Mouse (Mus musculus) liver, postnatal 0 days (tissue): ENCODE measurements around the gene Dlk1. TPM values are rescaled to one million over a fixed set of nuclear protein-coding genes. Genes with fewer than 3 reads are reported as not detected.

Source experiments
- ATAC-seq: fragments of 200-750 bp; cut with Nextera tagmentation; 2 replicates; pipeline ENCODE4 v1.8.0; 2017; ENCODE audit warnings: mild to moderate bottlenecking, moderate library complexity
- DNase-seq: peaks from one replicate; pipeline ENCODE4 v3.0.0-alpha.2; 2016
- H3K27ac ChIP-seq: fragments of 300-500 bp; sonication (generic); 2 replicates; pipeline ENCODE4 v1.5.1; 2014; ENCODE audit warnings: antibody characterized with exemption, moderate library complexity, mild to moderate bottlenecking, low read depth
- H3K27me3 ChIP-seq: fragments of 300-500 bp; sonication (generic); 2 replicates; pipeline ENCODE4 v1.6.1; 2014; ENCODE audit warnings: low read length, control low read depth, mixed read lengths; ENCODE audit not compliant: insufficient read depth
- H3K36me3 ChIP-seq: fragments of 300-500 bp; sonication (generic); replicated peaks from 2 replicates; pipeline ENCODE4 v1.6.1; 2014; ENCODE audit warnings: mild to moderate bottlenecking, control low read depth, low read length, moderate library complexity, mixed read lengths; ENCODE audit not compliant: insufficient read depth
- H3K4me1 ChIP-seq: fragments of 300-500 bp; sonication (generic); 2 replicates; pipeline ENCODE4 v1.6.1; 2014; ENCODE audit warnings: antibody characterized with exemption, mild to moderate bottlenecking, control low read depth; ENCODE audit not compliant: insufficient read depth
- H3K4me2 ChIP-seq: fragments of 300-500 bp; sonication (generic); 2 replicates; pipeline ENCODE4 v1.6.1; 2014; ENCODE audit warnings: low read depth, mild to moderate bottlenecking, low read length, moderate library complexity, mixed read lengths
- H3K4me3 ChIP-seq: fragments of 300-500 bp; sonication (generic); 2 replicates; pipeline ENCODE4 v1.5.1; 2014; ENCODE audit warnings: low read depth, low read length
- H3K9ac ChIP-seq: fragments of 300-500 bp; sonication (generic); replicated peaks from 2 replicates; pipeline ENCODE4 v1.6.1; 2014; ENCODE audit warnings: mild to moderate bottlenecking, moderate library complexity
- H3K9me3 ChIP-seq: fragments of 300-500 bp; sonication (generic); 2 replicates; pipeline ENCODE4 v1.6.1; 2016; ENCODE audit warnings: mild to moderate bottlenecking, control low read depth, low read length, mixed read lengths
- CTCF ChIP-seq: sonication (generic); IDR thresholded peaks from 2 replicates; pipeline ENCODE4 v1.5.1; 2016; ENCODE audit warnings: antibody characterized with exemption, low read depth
- EP300 ChIP-seq: IDR thresholded peaks from 2 replicates; pipeline ENCODE4 v1.6.1; 2016; ENCODE audit warnings: antibody characterized with exemption, low read depth, mild to moderate bottlenecking
- WGBS: fragments of 180-500 bp; shearing (Covaris S2); extraction: QIAGEN DNeasy Blood & Tissue Kit; methylation state at CpG from one replicate; pipeline ENCODE4 v1.1.7; 2014; ENCODE audit not compliant: insufficient replicate concordance; 5-methylcytosine and 5-hydroxymethylcytosine counted together
- polyA plus RNA-seq: library from polyadenylated mRNA; unstranded; fragments of >200 nt; fragmentation: Nextera tagmentation; extraction: Ambion mirVana; gene quantifications from 2 replicates; pipeline ENCODE4 v1.2.1, GENCODE M21; 2015

Dlk1 gene
- 50.7 and 52.1 TPM in 2 replicates for polyA plus RNA-seq

- peaks cover 39% of the 10 kb centered on the region for H3K27me3 ChIP-seq
- no peaks in the 10 kb centered on the region for H3K9me3 ChIP-seq
- no peak within 1 kb of the TSS for H3K27ac ChIP-seq
- peak within 1 kb of the TSS; percentile 29 for H3K4me3 ChIP-seq
- peaks cover 22% of the 10 kb centered on the region for H3K4me1 ChIP-seq
- peak within 1 kb of the TSS; percentile 63 for H3K4me2 ChIP-seq
- H3K36me3 ChIP-seq, result no peaks in the 10 kb centered on the region
- TF ChIP-seq CTCF (no peak), EP300 (no peak)
- no peak for DNase-seq
- WGBS, result 13% methylated on average over 13 of the region's 13 CpGs
- H3K9ac ChIP-seq, result no peak within 1 kb of the TSS
- ATAC-seq, result no peak
Observed at GRCm38 (mm10) chr12:109452592-109452991, at the start of gene Dlk1. Gene Dlk1, plus strand, starts transcription at chr12:109452823.

GRCm38 (mm10) chr12:109402943-109403342 lies 49.7 kb upstream of the Dlk1 start:
- Histone ChIP-seq H3K9me3 (no peaks in the 10 kb centered on the region), H3K4me3 (no peak overlapping the region), H3K4me1 (peaks cover 5% of the 10 kb centered on the region; the same call in 1 of the 2 replicates), H3K27me3 (no peaks in the 10 kb centered on the region), H3K9ac (no peak overlapping the region), H3K27ac (0 out of 2 replicates have a peak overlapping the region, but pooled peaks have one; percentile 11), H3K4me2 (no peak overlapping the region), H3K36me3 (no peaks in the 10 kb centered on the region)
- TF ChIP-seq CTCF (no peak), EP300 (no peak)
- ATAC-seq, result no peak
- DNase-seq, result no peak
- 63% methylated on average over 5 of the region's 5 CpGs for WGBS

- H3K27ac ChIP-seq, result no peak overlapping the region
- H3K4me1 ChIP-seq, result peaks cover 5% of the 10 kb centered on the region; the same call in 1 of the 2 replicates
- H3K9ac ChIP-seq, result no peak overlapping the region
- no peaks in the 10 kb centered on the region for H3K9me3 ChIP-seq
- H3K4me2 ChIP-seq, result no peak overlapping the region
- no peaks in the 10 kb centered on the region for H3K27me3 ChIP-seq
- TF ChIP-seq EP300, result no peak
- no peak for TF ChIP-seq CTCF
- DNase-seq, result no peak
- no peak overlapping the region for H3K4me3 ChIP-seq
- no peaks in the 10 kb centered on the region for H3K36me3 ChIP-seq
- 78% methylated on average over 9 of the region's 9 CpGs for WGBS
- no peak for ATAC-seq
Observed at GRCm38 (mm10) chr12:109403752-109404151, 48.9 kb upstream of the Dlk1 start.

GRCm38 (mm10) chr12:109406018-109406417 lies 46.6 kb upstream of the Dlk1 start:
- H3K4me1 ChIP-seq, result peaks cover 2% of the 10 kb centered on the region; the same call in 1 of the 2 replicates
- no peak overlapping the region for H3K4me2 ChIP-seq
- 33% methylated on average over 3 of the region's 3 CpGs for WGBS
- H3K9ac ChIP-seq, result no peak overlapping the region
- H3K4me3 ChIP-seq, result no peak overlapping the region
- no peak for TF ChIP-seq CTCF
- no peak for TF ChIP-seq EP300
- H3K27ac ChIP-seq, result no peak overlapping the region
- no peaks in the 10 kb centered on the region for H3K36me3 ChIP-seq
- ATAC-seq (no peak), DNase-seq (no peak)
- no peaks in the 10 kb centered on the region for H3K27me3 ChIP-seq
- no peaks in the 10 kb centered on the region for H3K9me3 ChIP-seq

- WGBS, result 55% methylated on average over 11 of the region's 11 CpGs
- no peaks in the 10 kb centered on the region for H3K36me3 ChIP-seq
- no peak overlapping the region for H3K9ac ChIP-seq
- H3K4me2 ChIP-seq, result no peak overlapping the region
- no peak for TF ChIP-seq EP300
- no peak for TF ChIP-seq CTCF
- H3K27ac ChIP-seq, result peak overlapping the region; percentile 31; the same call in 1 of the 2 replicates
- H3K9me3 ChIP-seq, result no peaks in the 10 kb centered on the region
- H3K4me3 ChIP-seq, result no peak overlapping the region
- no peaks in the 10 kb centered on the region for H3K4me1 ChIP-seq
- DNase-seq, result no peak
- no peaks in the 10 kb centered on the region for H3K27me3 ChIP-seq
- ATAC-seq, result no peak
Observed at GRCm38 (mm10) chr12:109410723-109411122, 41.9 kb upstream of the Dlk1 start.

GRCm38 (mm10) chr12:109411172-109412070 lies 41.2 kb upstream of the Dlk1 start:
- Histone ChIP-seq H3K9ac (no peak overlapping the region), H3K9me3 (no peaks in the 10 kb centered on the region), H3K27ac (peak overlapping the region; percentile 31; the same call in 1 of the 2 replicates), H3K4me1 (no peaks in the 10 kb centered on the region), H3K36me3 (no peaks in the 10 kb centered on the region), H3K4me3 (no peak overlapping the region), H3K27me3 (no peaks in the 10 kb centered on the region), H3K4me2 (no peak overlapping the region)
- TF ChIP-seq CTCF, result no peak
- TF ChIP-seq EP300, result no peak
- ATAC-seq, result no peak
- WGBS, result 70% methylated on average over 9 of the region's 9 CpGs
- DNase-seq, result no peak
